Mouse (Mus musculus) limb, embryonic 11.5 days (tissue): Measurements from ENCODE around the gene Akr1c20. TPM values are rescaled to one million over a fixed set of nuclear protein-coding genes. Genes with fewer than 3 reads are reported as not detected.

Source experiments
- polyA plus RNA-seq: library from polyadenylated mRNA; unstranded; fragments of >200 nt; fragmentation: Nextera tagmentation; extraction: Ambion mirVana; gene quantifications from 2 replicates; pipeline ENCODE4 v1.2.1, GENCODE M21; 2014

Akr1c20 gene
- polyA plus RNA-seq, 1 experiment from 2014 or later = not detected

Other genes with a start within 250 kb of the Akr1c20 start
- 0.29 TPM in 1 of 2 replicates, not detected in the other for gene Akr1c12, start 243.9 kb downstream of the Akr1c20 start, polyA plus RNA-seq
- not detected in 2 replicates for gene Akr1c6, start 89.0 kb downstream of the Akr1c20 start, polyA plus RNA-seq
- not detected in 2 replicates for gene Akr1c21, start 50.7 kb upstream of the Akr1c20 start, polyA plus RNA-seq
- 33.3 and 34.2 TPM in 2 replicates for gene Akr1e1, start 85.8 kb upstream of the Akr1c20 start, polyA plus RNA-seq